Mouse (Mus musculus) stomach, embryonic 16.5 days (tissue): Measurements from ENCODE around the gene Prss37. TPM values are rescaled to one million over a fixed set of nuclear protein-coding genes. Genes with fewer than 3 reads are reported as not detected.
A peak's percentile ranks its signal among the peaks of the same experiment; 100 is the strongest.

Experiments used
- ATAC-seq: fragments of 200-750 bp; cut with Nextera tagmentation; 2 replicates; pipeline ENCODE4 v1.8.0; 2017; ENCODE audit warnings: moderate number of reproducible peaks, moderate TSS enrichment; ENCODE audit not compliant: insufficient read depth, low FRiP score
- H3K27ac ChIP-seq: fragments of 300-500 bp; sonication (generic); 2 replicates; pipeline ENCODE4 v1.5.1; 2014; ENCODE audit warnings: low read length
- H3K27me3 ChIP-seq: fragments of 300-500 bp; sonication (generic); 2 replicates; pipeline ENCODE4 v1.6.1; 2014; ENCODE audit warnings: low read length, control low read depth, mixed read lengths; ENCODE audit not compliant: control insufficient read depth, insufficient read depth
- H3K36me3 ChIP-seq: fragments of 300-500 bp; sonication (generic); 2 replicates; pipeline ENCODE4 v1.6.1; 2014; ENCODE audit warnings: low read length; ENCODE audit not compliant: control insufficient read depth, insufficient read depth
- H3K4me1 ChIP-seq: fragments of 300-500 bp; sonication (generic); 2 replicates; pipeline ENCODE4 v1.6.1; 2014; ENCODE audit warnings: low read length, control low read depth, mixed read lengths; ENCODE audit not compliant: control insufficient read depth, insufficient read depth
- H3K4me2 ChIP-seq: fragments of 300-500 bp; sonication (generic); 2 replicates; pipeline ENCODE4 v1.6.1; 2014; ENCODE audit warnings: low read depth, low read length, mixed read lengths
- H3K4me3 ChIP-seq: fragments of 300-500 bp; sonication (generic); replicated peaks from 2 replicates; pipeline ENCODE4 v1.5.1; 2014; ENCODE audit warnings: mild to moderate bottlenecking, low read length
- H3K9ac ChIP-seq: fragments of 300-500 bp; sonication (generic); 2 replicates; pipeline ENCODE4 v1.6.1; 2014; ENCODE audit warnings: low read length
- H3K9me3 ChIP-seq: fragments of 300-500 bp; sonication (generic); replicated peaks from 2 replicates; pipeline ENCODE4 v1.6.1; 2016; ENCODE audit warnings: low read length, control low read depth; ENCODE audit not compliant: control insufficient read depth
- WGBS: fragments of 180-500 bp; shearing (Covaris S2); extraction: QIAGEN DNeasy Blood & Tissue Kit; methylation state at CpG from one replicate; pipeline ENCODE4 v1.1.7; 2014; 5-methylcytosine and 5-hydroxymethylcytosine counted together
- polyA plus RNA-seq: library from polyadenylated mRNA; unstranded; fragments of >200 nt; fragmentation: Nextera tagmentation; extraction: Ambion mirVana; gene quantifications from 2 replicates; pipeline ENCODE4 v1.2.1, GENCODE M21; 2015

Prss37 gene
- polyA plus RNA-seq, 1 experiment from 2014 or later, result not detected

DNA sequence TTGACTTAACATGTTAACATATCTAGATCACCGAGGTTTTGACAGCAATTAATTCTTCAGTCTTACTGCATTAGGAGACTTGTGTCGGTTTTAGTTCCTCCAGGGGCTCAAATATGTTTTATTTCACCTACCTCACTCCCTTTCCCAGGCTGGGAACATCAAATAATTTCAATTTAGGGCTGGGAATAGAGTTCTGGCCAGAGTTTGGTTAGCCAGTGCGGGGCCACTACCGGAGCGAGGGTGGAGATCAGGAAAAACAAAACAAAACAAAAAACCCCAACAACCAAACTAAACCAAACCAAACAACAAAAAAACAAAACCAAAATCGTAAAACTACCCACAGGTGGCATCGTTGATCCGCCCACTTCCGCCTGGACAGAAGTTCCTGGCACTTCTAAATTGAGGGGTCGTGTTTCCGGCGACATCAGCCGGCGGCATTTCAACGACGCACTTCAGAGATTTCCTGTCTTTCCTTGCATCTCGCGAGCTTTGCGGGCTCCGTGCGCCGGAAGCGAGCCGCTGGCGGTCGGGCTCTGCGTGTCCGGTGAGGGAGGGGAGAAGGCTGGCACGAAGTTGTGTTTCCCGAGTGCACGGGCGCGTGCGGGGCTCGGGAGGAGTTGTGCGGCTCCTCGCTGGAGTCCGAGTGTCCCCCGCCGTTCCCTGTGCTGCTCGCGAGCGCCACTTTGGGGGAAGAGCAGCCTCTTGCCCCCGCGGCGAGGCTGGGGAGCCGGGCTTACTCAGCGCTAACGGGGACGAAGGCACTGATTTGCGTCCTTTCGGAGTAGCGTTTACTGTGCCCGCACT lies 48.2 kb downstream of the Prss37 start, which contains the start of gene Ssbp1:
Gene Ssbp1 (plus strand): TSS at position 437 of the 804 bp plus-strand sequence.
- peaks cover 4% of the 10 kb centered on the region for H3K4me1 ChIP-seq
- peak; percentile 98 for ATAC-seq
- peak within 1 kb of the TSS; percentile 96 for H3K4me2 ChIP-seq
- peak within 1 kb of the TSS; percentile 66 for H3K4me3 ChIP-seq
- H3K9ac ChIP-seq, result peak within 1 kb of the TSS; percentile 84
- peak within 1 kb of the TSS; percentile 95 for H3K27ac ChIP-seq
- H3K36me3 ChIP-seq, result peaks cover 15% of the 10 kb centered on the region
- WGBS, result under 1% methylated on average over 54 of the region's 54 CpGs
- H3K9me3 ChIP-seq, result no peaks in the 10 kb centered on the region
- H3K27me3 ChIP-seq, result no peaks in the 10 kb centered on the region

DNA sequence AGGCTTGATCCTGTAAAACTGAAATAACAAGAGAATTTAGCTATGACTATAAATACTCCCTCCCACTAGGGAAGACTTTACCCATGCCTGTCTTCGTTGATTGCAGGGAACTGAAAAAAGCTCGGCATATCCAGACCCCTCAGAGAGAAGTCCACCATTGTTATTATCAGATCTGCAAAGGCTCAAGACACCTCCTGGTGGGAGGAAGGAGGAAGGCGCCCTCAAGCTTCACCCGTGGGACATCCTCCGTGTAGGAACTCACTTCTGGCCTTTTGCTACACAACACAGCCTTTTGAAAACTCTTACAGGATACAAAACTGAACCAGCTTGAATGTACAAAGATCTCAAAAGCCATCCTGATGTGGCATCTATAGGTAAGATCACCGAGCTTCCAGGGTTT lies 53.6 kb downstream of the Prss37 start:
- WGBS, result 49% methylated on average over 6 of the region's 6 CpGs
- no peak for ATAC-seq
- Histone ChIP-seq H3K4me1 (no peaks in the 10 kb centered on the region), H3K4me2 (no peak overlapping the region), H3K9ac (no peak overlapping the region), H3K9me3 (no peaks in the 10 kb centered on the region), H3K27ac (no peak overlapping the region), H3K36me3 (no peaks in the 10 kb centered on the region), H3K27me3 (no peaks in the 10 kb centered on the region), H3K4me3 (no peak overlapping the region)

Other genes starting within 250 kb of the Prss37 start
- 34.9 and 40.0 TPM in 2 replicates for gene Agk, start 194.3 kb downstream of the Prss37 start, polyA plus RNA-seq
- 16.6 and 19.8 TPM in 2 replicates for gene E330009J07Rik, start 83.4 kb downstream of the Prss37 start, polyA plus RNA-seq
- gene Wee2, start 80.4 kb downstream of the Prss37 start, polyA plus RNA-seq, result not detected in 2 replicates
- 135 and 143 TPM in 2 replicates for gene Ssbp1, start 48.2 kb downstream of the Prss37 start, polyA plus RNA-seq
- not detected in 2 replicates for gene Tas2r137, start 28.3 kb downstream of the Prss37 start, polyA plus RNA-seq
- gene Tas2r108, start 26.0 kb downstream of the Prss37 start, polyA plus RNA-seq, result not detected in 2 replicates
- gene Olfr461, start 35.5 kb upstream of the Prss37 start, polyA plus RNA-seq, result 0.09 TPM in 1 of 2 replicates, not detected in the other
- gene Olfr460, start 50.0 kb upstream of the Prss37 start, polyA plus RNA-seq, result not detected in 2 replicates
- 1.8 and 2.8 TPM in 2 replicates for gene Clec5a, start 66.3 kb upstream of the Prss37 start, polyA plus RNA-seq
- not detected in 2 replicates for gene Tas2r138, start 93.8 kb upstream of the Prss37 start, polyA plus RNA-seq
- 3.0 and 3.9 TPM in 2 replicates for gene Mgam, start 109.3 kb upstream of the Prss37 start, polyA plus RNA-seq